Mouse (Mus musculus): ENCODE measurements around the gene Plekhh3.

Gene Plekhh3

GRCm38 (mm10) chr11:101186526-101187247, 15.5 kb upstream of the Plekhh3 start:
- DNase-seq (ENCODE audit: low spot score), result no peak

GRCm38 (mm10) chr11:101185441-101185840, 14.3 kb upstream of the Plekhh3 start:
- DNase-seq (ENCODE audit: low spot score), result no peak

DNA sequence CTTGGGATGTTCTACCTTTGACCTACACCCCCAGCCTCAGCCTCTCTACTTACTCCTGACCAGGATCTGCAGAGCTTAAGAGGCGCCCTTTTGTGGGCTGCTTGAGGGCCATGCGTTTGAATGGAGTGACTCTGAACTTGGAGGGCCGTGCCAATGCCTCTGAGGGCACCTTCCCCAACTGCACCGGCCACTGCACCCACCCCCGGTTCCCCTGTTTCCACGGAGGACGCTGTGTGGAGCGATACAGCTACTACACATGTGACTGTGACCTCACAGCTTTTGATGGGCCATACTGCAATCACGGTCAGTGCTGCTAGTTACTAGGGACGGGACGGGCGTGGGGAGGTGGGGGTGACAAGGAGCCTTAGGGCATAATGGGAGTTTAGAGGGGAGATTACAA, 13.8 kb upstream of the Plekhh3 start:
- DNase-seq (ENCODE audit: low spot score), result no peak

- no peak for DNase-seq (ENCODE audit: low spot score)
Measured at GRCm38 (mm10) chr11:101182771-101183517, 11.8 kb upstream of the Plekhh3 start.

DNA sequence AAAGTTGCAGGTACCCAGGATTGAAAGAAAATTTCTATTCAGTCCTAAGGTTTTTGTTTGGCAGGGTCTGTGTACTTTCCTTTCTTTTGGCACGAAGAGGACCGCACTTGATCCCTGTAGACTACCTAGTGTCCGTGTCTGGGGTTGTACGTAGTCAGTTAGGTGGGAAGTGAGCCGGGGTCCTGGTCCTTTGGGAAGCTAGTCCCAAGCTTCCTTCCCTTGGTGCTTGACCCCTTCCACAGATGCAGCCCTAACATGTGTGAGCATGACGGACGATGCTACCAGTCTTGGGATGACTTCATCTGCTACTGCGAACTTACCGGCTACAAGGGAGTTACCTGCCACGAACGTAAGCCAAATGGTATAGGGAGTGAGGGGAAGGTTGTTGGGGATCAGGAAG, 10.8 kb upstream of the Plekhh3 start:
- no peak for DNase-seq (ENCODE audit: low spot score)

GRCm38 (mm10) chr11:101180846-101181740, 9.9 kb upstream of the Plekhh3 start:
- no peak for DNase-seq (ENCODE audit: low spot score)

GRCm38 (mm10) chr11:101180261-101180660, 9.1 kb upstream of the Plekhh3 start:
- no peak for DNase-seq (ENCODE audit: low spot score)

DNA sequence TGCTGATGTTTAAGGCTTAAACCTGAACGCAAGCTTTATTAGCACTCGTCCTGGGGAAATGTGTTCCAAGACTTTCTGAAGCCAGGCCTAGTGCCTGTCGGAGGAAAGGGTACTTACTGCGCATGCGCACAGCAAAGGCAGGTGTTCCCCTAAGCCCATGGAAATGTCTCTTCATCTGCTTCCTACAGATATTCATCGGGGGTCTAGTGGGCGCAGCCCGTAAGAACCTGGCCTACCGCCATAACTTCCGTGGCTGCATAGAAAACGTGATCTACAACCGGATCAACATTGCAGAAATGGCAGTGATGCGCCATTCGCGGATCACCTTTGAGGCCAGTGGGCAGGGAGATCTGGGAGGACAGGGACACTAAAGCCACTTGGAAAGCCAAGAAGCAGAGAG, 8.2 kb upstream of the Plekhh3 start:
- no peak for DNase-seq (ENCODE audit: low spot score)

DNA sequence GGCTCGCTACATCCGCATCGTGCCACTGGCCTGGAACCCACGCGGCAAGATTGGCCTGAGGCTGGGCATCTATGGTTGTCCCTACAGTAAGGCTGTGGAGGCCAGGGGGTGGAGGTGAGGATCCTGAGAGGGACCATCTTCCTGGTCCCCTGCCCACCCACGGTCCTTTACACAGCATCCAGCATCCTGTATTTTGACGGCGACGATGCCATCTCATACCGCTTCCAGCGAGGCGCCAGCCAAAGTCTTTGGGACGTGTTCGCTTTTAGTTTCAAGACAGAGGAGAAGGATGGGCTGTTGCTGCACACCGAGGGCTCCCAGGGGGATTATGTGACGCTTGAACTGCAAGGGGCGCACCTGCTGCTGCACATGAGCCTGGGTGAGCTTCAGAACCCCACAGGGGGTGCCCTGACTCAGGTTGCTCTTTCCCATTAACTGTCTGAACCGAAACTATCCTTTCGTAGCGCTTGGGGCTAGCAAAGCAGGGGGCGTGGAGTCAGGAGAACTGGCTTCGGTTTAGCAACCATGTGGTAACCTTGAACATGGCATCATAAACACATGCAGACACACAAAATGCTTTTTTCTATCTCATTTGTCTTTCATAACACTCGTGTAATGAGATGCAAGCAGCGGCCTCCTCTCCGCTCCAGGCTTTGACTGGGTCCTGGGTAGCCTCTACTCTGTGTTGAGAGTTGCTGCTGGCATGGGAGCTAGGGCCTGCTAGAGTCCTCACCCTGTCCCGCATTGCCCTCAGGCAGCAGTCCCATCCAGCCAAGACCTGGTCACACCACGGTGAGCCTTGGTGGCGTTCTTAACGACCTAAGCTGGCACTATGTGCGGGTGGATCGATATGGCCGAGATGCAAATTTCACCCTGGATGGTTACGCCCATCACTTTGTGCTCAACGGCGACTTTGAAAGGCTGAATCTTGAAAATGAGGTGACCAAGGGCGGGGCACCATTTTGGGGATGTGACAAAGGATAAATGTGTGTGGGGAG, 7.2 kb upstream of the Plekhh3 start:
- DNase-seq (ENCODE audit: low spot score), result no peak

DNA sequence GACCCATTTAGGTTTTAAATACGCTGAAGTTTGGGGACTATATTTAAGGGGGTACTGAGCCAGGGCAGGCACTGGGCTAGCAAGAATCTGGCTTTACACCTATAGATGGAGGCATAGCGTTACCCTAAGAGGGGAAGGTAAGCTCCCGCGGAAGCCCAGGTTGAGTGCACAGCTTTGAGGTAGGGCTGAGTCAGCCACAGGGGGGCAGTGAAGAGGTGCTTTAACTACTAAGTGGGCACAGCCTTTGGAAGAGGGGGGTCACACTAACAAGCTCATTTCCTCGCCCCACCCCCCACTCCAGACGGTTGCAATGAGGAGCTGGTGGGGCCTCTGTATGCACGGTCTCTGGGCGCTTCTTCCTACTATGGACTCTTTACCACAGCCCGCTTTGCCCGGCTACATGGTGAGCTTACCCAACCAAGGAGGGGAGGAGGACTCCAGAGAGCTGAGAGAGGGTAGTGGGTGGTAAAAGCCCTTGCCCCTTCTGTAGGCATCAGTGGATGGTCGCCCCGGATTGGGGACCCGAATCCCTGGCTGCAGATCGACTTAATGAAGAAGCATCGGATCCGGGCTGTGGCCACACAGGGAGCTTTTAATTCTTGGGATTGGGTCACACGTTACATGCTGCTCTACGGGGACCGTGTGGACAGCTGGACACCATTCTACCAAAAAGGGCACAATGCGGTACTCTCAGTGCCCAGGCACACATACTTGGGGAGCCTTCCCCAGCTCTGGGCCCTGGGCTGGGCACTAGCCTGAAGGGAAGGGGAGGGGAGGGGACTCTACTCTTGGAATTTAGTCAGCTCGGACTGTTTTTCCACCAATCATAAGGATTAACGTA, 6.0 kb upstream of the Plekhh3 start:
- DNase-seq (ENCODE audit: low spot score), result peak; percentile 68

DNA sequence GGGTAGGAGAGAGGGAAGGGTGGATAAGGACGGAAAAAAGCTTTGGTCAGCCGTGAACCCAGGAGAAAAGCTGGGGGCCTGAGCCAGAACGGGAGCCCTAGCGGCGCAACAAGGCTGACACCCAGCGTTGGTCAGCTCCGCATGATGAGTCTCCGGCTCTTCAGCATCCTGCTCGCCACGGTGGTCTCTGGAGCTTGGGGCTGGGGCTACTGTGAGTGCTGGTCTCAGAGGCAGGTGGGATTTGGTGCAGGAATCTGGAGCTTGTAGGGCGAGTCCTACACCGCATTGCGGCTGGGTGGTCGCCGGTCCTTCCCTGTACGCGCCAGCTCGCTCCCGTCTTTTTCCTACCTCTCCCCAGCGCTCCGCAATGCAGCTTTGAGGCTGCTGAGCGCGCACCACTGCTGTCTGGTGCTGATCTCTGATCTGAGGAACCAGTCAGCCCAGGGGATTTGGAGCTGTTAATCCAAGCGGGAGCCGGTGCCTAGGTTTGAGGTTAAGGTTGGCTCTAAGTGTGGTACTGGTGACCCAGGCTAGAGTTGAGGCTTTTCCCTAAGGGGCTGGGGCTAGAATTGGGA, 5.1 kb upstream of the Plekhh3 start:
- no peak for DNase-seq (ENCODE audit: low spot score)

GRCm38 (mm10) chr11:101175636-101176116, 4.5 kb upstream of the Plekhh3 start:
- no peak for DNase-seq (ENCODE audit: low spot score)

DNA sequence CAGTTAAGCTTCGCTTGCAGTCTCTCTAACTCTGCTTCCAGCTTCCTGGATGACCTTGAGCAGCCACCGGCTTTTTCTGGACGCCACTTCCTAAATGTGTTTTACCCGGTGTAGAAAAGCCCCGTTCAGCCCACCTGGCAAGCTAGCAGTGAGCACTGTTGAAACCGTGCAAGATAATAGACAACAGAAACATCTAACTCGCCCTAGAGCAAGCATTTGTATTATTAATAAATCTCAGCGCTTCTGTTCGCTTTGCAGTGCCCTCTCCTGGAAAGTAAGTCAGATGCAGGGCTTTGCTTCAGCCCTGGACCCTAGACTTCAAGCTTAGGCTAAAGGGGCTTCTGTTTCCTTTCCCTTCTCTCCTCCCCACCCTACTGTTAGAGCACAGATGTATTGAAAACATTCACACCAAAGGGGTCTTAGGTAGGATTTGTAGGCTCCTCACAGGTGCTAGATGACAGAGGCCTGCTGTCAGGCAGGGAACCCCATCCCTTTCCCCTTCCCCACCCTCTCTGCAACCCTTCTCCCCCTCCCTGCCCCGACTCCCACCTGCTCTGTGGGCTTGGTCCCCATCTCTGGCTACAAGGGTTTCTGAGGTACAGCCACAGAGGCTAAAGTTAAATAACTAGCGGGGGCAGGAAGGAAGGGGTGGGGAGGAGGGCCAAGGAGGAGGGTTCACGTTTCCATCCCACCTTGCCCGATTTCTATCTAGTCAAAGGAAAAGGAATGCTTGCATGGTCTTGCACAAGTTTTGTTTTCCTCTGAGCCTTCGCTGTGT, 3.9 kb upstream of the Plekhh3 start, which contains the start of gene Ccr10:
Gene Ccr10 (minus strand): TSS at position 593 of the 778 bp plus-strand sequence.
- no peak for DNase-seq (ENCODE audit: low spot score)

DNA sequence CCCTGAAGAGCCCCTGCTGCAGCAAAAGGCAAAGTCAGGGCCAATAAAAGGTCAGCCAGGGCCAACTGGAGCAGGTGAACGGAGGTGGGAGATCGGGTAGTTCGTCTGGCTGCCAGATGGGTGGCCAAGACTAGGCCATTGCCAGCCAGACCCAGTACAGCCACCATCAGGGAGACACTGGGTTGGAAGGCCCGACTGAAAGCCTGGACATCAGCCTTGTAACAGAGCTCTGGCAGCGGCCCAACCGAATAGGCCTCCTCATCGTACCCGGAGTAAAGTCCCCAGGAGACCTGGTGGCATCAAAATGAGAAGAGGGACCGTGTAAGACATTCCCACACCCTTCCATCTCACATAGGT, 3.2 kb upstream of the Plekhh3 start:
- no peak for DNase-seq (ENCODE audit: low spot score)

- no peak for DNase-seq (ENCODE audit: low spot score)
Measured at GRCm38 (mm10) chr11:101173631-101174388, 2.7 kb upstream of the Plekhh3 start.

DNA sequence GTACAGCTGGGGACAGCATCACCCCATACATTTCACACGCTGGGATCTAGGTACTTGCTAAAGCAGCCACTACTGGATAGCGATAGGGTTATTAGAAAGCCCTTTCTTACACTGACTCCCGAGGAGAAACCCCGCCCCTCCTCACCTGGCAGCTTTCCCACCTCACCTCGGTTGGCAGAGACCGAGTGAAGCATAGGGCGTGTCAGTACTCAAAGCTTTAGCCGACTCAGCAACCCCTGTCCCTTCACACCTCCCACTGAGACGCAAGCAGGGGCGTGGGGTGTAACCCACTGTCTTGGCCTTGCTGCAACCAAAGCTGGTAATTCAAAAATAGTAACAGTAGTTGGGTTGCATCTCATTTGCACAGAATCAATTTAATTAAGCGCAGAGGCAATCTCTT, 2.0 kb upstream of the Plekhh3 start:
- no peak for DNase-seq (ENCODE audit: low spot score)

GRCm38 (mm10) chr11:101172434-101172815, 1.3 kb upstream of the Plekhh3 start:
- no peak for DNase-seq (ENCODE audit: low spot score)

- peak; percentile 73 for DNase-seq (ENCODE audit: low spot score)
Measured at GRCm38 (mm10) chr11:101171721-101172433, 726 bp upstream of the Plekhh3 start.

Measured in left cerebral cortex, adult 11 months (tissue).